Mouse (Mus musculus) kidney, embryonic 14.5 days (tissue): ENCODE measurements around the gene Gm10226. TPM values are rescaled to one million over a fixed set of nuclear protein-coding genes. Genes with fewer than 3 reads are reported as not detected.
"Not testable (repeated sequence)": the region's sequence is repeated elsewhere in the genome, so short reads cannot be mapped to it uniquely, and the experiment has no call there.

ENCODE experiments used
- ATAC-seq: fragments of 200-750 bp; cut with Nextera tagmentation; 2 replicates; pipeline ENCODE4 v1.8.0; 2017; ENCODE audit warnings: moderate number of reproducible peaks, mild to moderate bottlenecking, moderate TSS enrichment, moderate library complexity; ENCODE audit not compliant: low FRiP score, low TSS enrichment
- H3K27ac ChIP-seq: fragments of 300-500 bp; sonication (generic); 2 replicates; pipeline ENCODE4 v1.5.1; 2014; ENCODE audit warnings: low read depth, mild to moderate bottlenecking, low read length, moderate library complexity, mixed read lengths
- H3K27me3 ChIP-seq: fragments of 300-500 bp; sonication (generic); 2 replicates; pipeline ENCODE4 v1.6.1; 2014; ENCODE audit warnings: mild to moderate bottlenecking, low read length; ENCODE audit not compliant: control insufficient read depth, insufficient read depth
- H3K36me3 ChIP-seq: fragments of 300-500 bp; sonication (generic); 2 replicates; pipeline ENCODE4 v1.6.1; 2014; ENCODE audit warnings: low read length, mixed read lengths; ENCODE audit not compliant: control insufficient read depth, insufficient read depth
- H3K4me1 ChIP-seq: fragments of 300-500 bp; sonication (generic); 2 replicates; pipeline ENCODE4 v1.6.1; 2014; ENCODE audit warnings: low read length, mixed read lengths; ENCODE audit not compliant: control insufficient read depth, insufficient read depth
- H3K4me2 ChIP-seq: fragments of 300-500 bp; sonication (generic); replicated peaks from 2 replicates; pipeline ENCODE4 v1.6.1; 2014; ENCODE audit warnings: low read depth, mild to moderate bottlenecking, low read length
- H3K4me3 ChIP-seq: fragments of 300-500 bp; sonication (generic); 2 replicates; pipeline ENCODE4 v1.5.1; 2014; ENCODE audit warnings: mild to moderate bottlenecking, low read length
- H3K9ac ChIP-seq: fragments of 300-500 bp; sonication (generic); 2 replicates; pipeline ENCODE4 v1.6.1; 2014; ENCODE audit warnings: low read depth, mild to moderate bottlenecking, low read length, moderate library complexity
- H3K9me3 ChIP-seq: fragments of 300-500 bp; sonication (generic); 2 replicates; pipeline ENCODE4 v1.6.1; 2016; ENCODE audit warnings: low read length; ENCODE audit not compliant: control insufficient read depth
- WGBS: fragments of 180-500 bp; shearing (Covaris S2); extraction: QIAGEN DNeasy Blood & Tissue Kit; methylation state at CpG from one replicate; pipeline ENCODE4 v1.1.7; 2014; 5-methylcytosine and 5-hydroxymethylcytosine counted together
- polyA plus RNA-seq: library from polyadenylated mRNA; unstranded; fragments of >200 nt; fragmentation: Nextera tagmentation; extraction: Ambion mirVana; gene quantifications from 2 replicates; pipeline ENCODE4 v1.2.1, GENCODE M21; 2014

Gm10226 gene
- polyA plus RNA-seq, 1 experiment from 2014 or later = 7.7 TPM

DNA sequence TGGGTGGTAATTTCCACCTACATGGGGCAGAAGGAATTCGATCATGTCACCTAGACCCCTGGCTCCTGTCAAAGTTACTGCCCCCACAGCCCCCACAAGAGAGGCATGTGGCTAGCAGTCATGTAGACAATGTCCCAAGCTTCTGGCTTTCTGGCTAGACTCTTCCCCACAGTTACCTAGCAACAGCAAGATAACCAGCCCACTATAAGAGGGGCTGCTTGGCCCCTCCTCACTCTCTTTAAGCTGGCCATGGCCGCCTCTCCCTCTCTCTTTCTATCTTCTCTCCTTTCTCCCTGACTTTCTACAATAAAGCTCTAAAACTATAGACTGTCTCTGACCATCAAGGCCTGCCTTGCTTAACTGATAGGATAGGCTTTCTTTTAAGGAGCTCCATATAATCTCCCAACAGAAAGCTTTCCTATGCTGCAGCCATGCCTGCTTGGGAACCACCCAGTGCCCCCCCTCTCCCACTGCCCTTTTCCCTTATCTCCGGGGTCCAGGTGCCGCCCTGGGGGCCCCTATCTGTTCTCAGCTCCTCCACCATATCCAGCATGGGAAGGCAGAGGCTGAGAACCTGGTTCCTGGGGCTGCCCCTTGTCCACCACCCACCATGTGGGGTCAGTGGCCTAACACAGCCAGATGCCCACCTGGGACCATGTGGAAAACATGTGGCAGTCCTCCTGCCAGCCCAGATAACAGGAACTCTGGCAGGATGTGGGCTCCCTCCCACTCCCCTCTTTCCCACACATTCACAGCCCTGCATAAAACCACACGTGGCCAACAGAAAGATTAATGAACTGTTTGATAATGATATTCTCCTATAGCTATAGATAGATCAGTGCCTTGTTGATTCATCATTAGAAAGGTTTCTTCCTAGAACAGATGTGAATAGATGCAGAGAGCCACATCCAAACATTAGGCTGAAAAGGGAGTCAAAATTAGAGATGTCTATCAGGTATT, 10.9 kb downstream of the Gm10226 start:
- Histone ChIP-seq H3K27me3 (no peaks in the 10 kb centered on the region), H3K4me1 (no peaks in the 10 kb centered on the region), H3K4me3 (no peak overlapping the region), H3K4me2 (no peak overlapping the region), H3K36me3 (no peaks in the 10 kb centered on the region), H3K9me3 (no peaks in the 10 kb centered on the region; the same call in 1 of the 2 replicates), H3K9ac (no peak overlapping the region), H3K27ac (no peak overlapping the region)
- 51% methylated on average over 5 of the region's 5 CpGs for WGBS
- no peak for ATAC-seq

DNA sequence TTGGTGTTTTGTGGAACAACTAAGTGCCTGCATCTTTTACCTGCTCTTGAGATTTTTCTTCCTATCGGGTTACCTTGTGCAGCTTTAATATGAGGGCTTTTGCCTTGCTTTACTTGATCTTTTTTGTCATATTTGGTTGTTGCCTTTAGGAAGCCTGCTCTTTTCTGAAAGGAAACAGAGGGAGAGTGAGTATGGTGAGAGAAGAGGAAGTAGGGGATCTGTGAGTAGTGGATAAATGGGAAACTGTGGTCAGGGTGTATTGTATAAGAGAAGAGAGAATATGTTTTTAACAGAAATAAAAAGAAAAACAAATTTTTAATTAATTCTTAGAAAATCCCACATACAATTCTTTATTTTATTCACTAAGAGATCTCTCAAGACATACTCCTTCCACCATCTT, 11.8 kb downstream of the Gm10226 start:
- Histone ChIP-seq H3K36me3 (no peaks in the 10 kb centered on the region), H3K27ac (no peak overlapping the region), H3K4me1 (no peaks in the 10 kb centered on the region), H3K4me3 (no peak overlapping the region), H3K9ac (no peak overlapping the region), H3K4me2 (no peak overlapping the region), H3K9me3 (no peaks in the 10 kb centered on the region; the same call in 1 of the 2 replicates), H3K27me3 (no peaks in the 10 kb centered on the region)
- WGBS = 91% methylated on average over 1 of the region's 1 CpGs
- no peak for ATAC-seq

DNA sequence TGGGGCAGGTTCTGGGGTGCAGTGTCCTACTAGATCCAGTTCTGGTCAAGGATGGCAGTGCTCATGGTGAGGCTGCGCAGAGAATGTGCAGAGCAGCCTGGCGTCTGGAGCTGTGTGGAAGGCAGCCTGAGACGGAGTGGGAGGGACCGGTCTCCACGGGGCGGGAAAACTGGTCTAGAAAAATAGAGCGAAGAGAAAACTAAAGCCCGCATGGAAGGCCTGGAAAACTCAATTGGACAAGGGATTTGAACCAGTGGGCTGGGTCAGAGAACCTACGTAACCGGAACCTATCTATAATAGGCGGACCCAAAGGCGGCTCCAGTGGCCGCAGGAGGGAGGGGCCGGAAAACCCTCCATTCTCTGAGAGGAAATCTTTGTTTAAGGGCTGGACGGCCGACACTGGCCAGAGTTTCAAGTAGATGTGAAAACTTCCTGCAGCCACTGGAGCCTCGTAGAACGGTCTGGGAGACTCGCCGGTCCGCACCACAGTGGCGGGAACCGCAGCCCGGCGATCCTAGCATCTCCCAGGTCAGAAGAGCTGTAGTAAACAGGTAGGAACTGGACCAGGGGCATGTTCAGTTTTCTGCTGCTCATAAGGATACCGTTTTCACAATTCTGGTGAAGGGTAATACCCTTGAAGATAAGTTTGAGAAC, 15.8 kb downstream of the Gm10226 start, which contains the start of gene Zfp760:
TSS of gene Zfp760 (plus strand) at position 399 of the 654 bp plus-strand sequence.
- Histone ChIP-seq H3K4me2 (peak within 1 kb of the TSS; percentile 46), H3K9me3 (no peaks in the 10 kb centered on the region; the same call in 1 of the 2 replicates), H3K27ac (peak within 1 kb of the TSS; percentile 96), H3K36me3 (peaks cover 9% of the 10 kb centered on the region), H3K4me3 (peak within 1 kb of the TSS; percentile 63), H3K9ac (peak within 1 kb of the TSS; percentile 67), H3K27me3 (no peaks in the 10 kb centered on the region), H3K4me1 (peaks cover 7% of the 10 kb centered on the region; the same call in 1 of the 2 replicates)
- 6% methylated on average over 26 of the region's 26 CpGs for WGBS
- ATAC-seq = peak; percentile 99

- peaks cover 10% of the 10 kb centered on the region for H3K36me3 ChIP-seq
- peak overlapping the region; percentile 63 for H3K4me3 ChIP-seq
- H3K9ac ChIP-seq = peak overlapping the region; percentile 67; the same call in 1 of the 2 replicates
- no peaks in the 10 kb centered on the region for H3K27me3 ChIP-seq
- no peak overlapping the region for H3K27ac ChIP-seq
- no peaks in the 10 kb centered on the region; the same call in 1 of the 2 replicates for H3K9me3 ChIP-seq
- peaks cover 7% of the 10 kb centered on the region; the same call in 1 of the 2 replicates for H3K4me1 ChIP-seq
- 41% methylated on average over 2 of the region's 2 CpGs for WGBS
- H3K4me2 ChIP-seq = peak overlapping the region; percentile 46
- no peak for ATAC-seq
Observed at GRCm38 (mm10) chr17:21708401-21708800, 16.7 kb downstream of the Gm10226 start.

DNA sequence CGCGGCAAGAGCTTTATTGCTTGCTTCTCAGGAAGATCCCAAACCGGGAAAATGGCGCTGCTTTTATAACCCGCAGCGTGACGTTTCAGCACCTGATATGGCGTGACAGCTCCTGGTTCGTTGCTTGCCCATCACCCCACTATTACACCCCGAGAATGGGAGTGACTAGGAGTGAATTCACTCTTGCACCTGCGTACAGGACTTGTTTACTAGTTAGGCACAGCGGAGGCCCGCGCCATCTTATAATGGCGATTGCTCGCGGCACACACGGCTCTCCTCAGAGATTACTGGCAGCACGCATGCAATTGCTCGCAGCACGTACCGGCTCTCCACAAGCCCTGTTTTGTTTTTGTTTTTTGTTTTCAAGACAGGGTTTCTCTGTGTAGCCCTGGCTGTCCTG, 38.8 kb downstream of the Gm10226 start, which contains the start of gene Zfp229:
TSS of gene Zfp229 (plus strand) at position 301 of the 400 bp plus-strand sequence.
- 96% methylated on average over 7 of the region's 22 CpGs for WGBS
- H3K4me2 ChIP-seq, H3K27ac ChIP-seq, H3K27me3 ChIP-seq, H3K9me3 ChIP-seq, H3K9ac ChIP-seq, ATAC-seq, H3K4me3 ChIP-seq, H3K4me1 ChIP-seq, H3K36me3 ChIP-seq: not testable (repeated sequence)

DNA sequence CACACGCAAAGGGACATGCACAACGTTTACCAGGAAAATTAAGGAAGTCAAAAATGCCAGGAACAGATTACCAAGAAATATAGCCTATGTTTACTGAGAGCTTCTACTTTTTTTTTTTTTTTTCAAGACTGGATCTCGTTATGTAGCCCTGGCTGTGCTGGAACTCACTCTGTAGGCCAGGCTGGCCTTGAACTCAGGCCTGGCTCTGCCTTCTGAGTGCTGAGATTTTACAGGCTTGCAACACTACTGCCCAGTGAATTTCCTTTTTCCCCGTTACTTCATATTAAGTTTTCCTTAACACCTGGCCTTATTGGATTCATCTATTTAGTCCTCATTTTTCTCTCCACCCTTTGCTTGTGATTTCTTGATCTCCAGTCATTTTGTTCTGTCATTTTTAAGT, 41.4 kb downstream of the Gm10226 start:
- H3K4me3 ChIP-seq = peak overlapping the region; percentile 66
- ATAC-seq = no peak
- H3K27me3 ChIP-seq = no peaks in the 10 kb centered on the region
- H3K4me2 ChIP-seq = peak overlapping the region; percentile 39
- WGBS = 88% methylated on average over 4 of the region's 4 CpGs
- H3K36me3 ChIP-seq = peaks cover 6% of the 10 kb centered on the region; the same call in 1 of the 2 replicates
- H3K27ac ChIP-seq = peak overlapping the region; percentile 78; the same call in 1 of the 2 replicates
- H3K9me3 ChIP-seq = no peaks in the 10 kb centered on the region
- no peaks in the 10 kb centered on the region for H3K4me1 ChIP-seq
- peak overlapping the region; percentile 75; the same call in 1 of the 2 replicates for H3K9ac ChIP-seq

GRCm38 (mm10) chr17:21733529-21734031, 41.9 kb downstream of the Gm10226 start:
- Histone ChIP-seq H3K27me3 (no peaks in the 10 kb centered on the region), H3K36me3 (peaks cover 9% of the 10 kb centered on the region; the same call in 1 of the 2 replicates), H3K9ac (peak overlapping the region; percentile 75), H3K27ac (peak overlapping the region; percentile 78), H3K4me3 (peak overlapping the region; percentile 66), H3K4me2 (peak overlapping the region; percentile 39), H3K4me1 (no peaks in the 10 kb centered on the region), H3K9me3 (no peaks in the 10 kb centered on the region)
- peak; percentile 99 for ATAC-seq
- under 1% methylated on average over 27 of the region's 27 CpGs for WGBS
